Mouse (Mus musculus) limb, embryonic 12.5 days (tissue): ENCODE results near the gene Gm28230. TPM values are rescaled to one million over a fixed set of nuclear protein-coding genes. Genes with fewer than 3 reads are reported as not detected.

Experiments
- ATAC-seq: fragments of 200-750 bp; cut with Nextera tagmentation; 2 replicates; pipeline ENCODE4 v1.8.0; 2017; ENCODE audit warnings: low read depth, moderate TSS enrichment; ENCODE audit not compliant: insufficient number of reproducible peaks, insufficient read depth, low FRiP score, low TSS enrichment
- H3K27ac ChIP-seq: fragments of 300-500 bp; sonication (generic); 2 replicates; pipeline ENCODE4 v1.5.1; 2016; ENCODE audit warnings: mild to moderate bottlenecking, moderate library complexity
- H3K27me3 ChIP-seq: fragments of 300-500 bp; sonication (generic); 2 replicates; pipeline ENCODE4 v1.6.1; 2016; ENCODE audit warnings: mild to moderate bottlenecking, moderate library complexity
- H3K36me3 ChIP-seq: fragments of 300-500 bp; sonication (generic); 2 replicates; pipeline ENCODE4 v1.6.1; 2016; ENCODE audit warnings: mild to moderate bottlenecking, moderate library complexity
- H3K4me1 ChIP-seq: fragments of 300-500 bp; sonication (generic); replicated peaks from 2 replicates; pipeline ENCODE4 v1.6.1; 2016
- H3K4me2 ChIP-seq: fragments of 300-500 bp; sonication (generic); 2 replicates; pipeline ENCODE4 v1.6.1; 2016; ENCODE audit warnings: mild to moderate bottlenecking, moderate library complexity
- H3K4me3 ChIP-seq: fragments of 300-500 bp; sonication (generic); replicated peaks from 2 replicates; pipeline ENCODE4 v1.5.1; 2016; ENCODE audit warnings: mild to moderate bottlenecking
- H3K9ac ChIP-seq: fragments of 300-500 bp; sonication (generic); replicated peaks from 2 replicates; pipeline ENCODE4 v1.6.1; 2016; ENCODE audit warnings: mild to moderate bottlenecking, moderate library complexity
- H3K9me3 ChIP-seq: fragments of 300-500 bp; sonication (generic); 2 replicates; pipeline ENCODE4 v1.6.1; 2016; ENCODE audit warnings: mild to moderate bottlenecking, moderate library complexity
- WGBS: fragments of 180-500 bp; shearing (Covaris S2); methylation state at CpG from one replicate; pipeline ENCODE4 v1.1.7; 2016; 5-methylcytosine and 5-hydroxymethylcytosine counted together
- polyA plus RNA-seq: library from polyadenylated mRNA; unstranded; fragments of >200 nt; fragmentation: Nextera tagmentation; extraction: Ambion mirVana; gene quantifications from 2 replicates; pipeline ENCODE4 v1.2.1, GENCODE M21; 2016

Gm28230 gene
- polyA plus RNA-seq, 1 experiment from 2014 or later, result 0.51 TPM

- Histone ChIP-seq H3K36me3 (peaks cover 13% of the 10 kb centered on the region; the same call in 1 of the 2 replicates), H3K4me1 (peaks cover 35% of the 10 kb centered on the region; the same call in 1 of the 2 replicates), H3K27ac (peak overlapping the region; percentile 98; the same call in 1 of the 2 replicates), H3K9me3 (no peaks in the 10 kb centered on the region), H3K4me3 (peak overlapping the region; percentile 90), H3K4me2 (peak overlapping the region; percentile 74), H3K9ac (peak overlapping the region; percentile 99), H3K27me3 (peaks cover 55% of the 10 kb centered on the region)
- 7% methylated on average over 4 of the region's 4 CpGs for whole genome bisulfite sequencing
- no peak for ATAC-seq
These were observed 41.4 kb upstream of the Gm28230 start for GRCm38 (mm10) chr2:74685059-74685603.

GRCm38 (mm10) chr2:74686301-74686987 lies 40.1 kb upstream of the Gm28230 start:
- peak overlapping the region; percentile 96 for H3K9ac ChIP-seq
- WGBS, result 3% methylated on average over 17 of the region's 17 CpGs
- H3K36me3 ChIP-seq, result peaks cover 13% of the 10 kb centered on the region; the same call in 1 of the 2 replicates
- no peak for ATAC-seq
- H3K27me3 ChIP-seq, result peaks cover 48% of the 10 kb centered on the region
- no peaks in the 10 kb centered on the region for H3K9me3 ChIP-seq
- peak overlapping the region; percentile 58 for H3K4me3 ChIP-seq
- peak overlapping the region; percentile 92 for H3K27ac ChIP-seq
- H3K4me2 ChIP-seq, result peak overlapping the region; percentile 92
- H3K4me1 ChIP-seq, result peaks cover 41% of the 10 kb centered on the region

GRCm38 (mm10) chr2:74686988-74687697 lies 39.4 kb upstream of the Gm28230 start:
- Histone ChIP-seq H3K4me1 (peaks cover 39% of the 10 kb centered on the region), H3K9me3 (no peaks in the 10 kb centered on the region), H3K9ac (peak overlapping the region; percentile 96), H3K4me2 (peak overlapping the region; percentile 92), H3K4me3 (peak overlapping the region; percentile 58), H3K36me3 (peaks cover 14% of the 10 kb centered on the region; the same call in 1 of the 2 replicates), H3K27ac (peak overlapping the region; percentile 92), H3K27me3 (peaks cover 45% of the 10 kb centered on the region)
- ATAC-seq, result no peak
- WGBS, result under 1% methylated on average over 27 of the region's 27 CpGs

- Histone ChIP-seq H3K4me3 (peak overlapping the region; percentile 58), H3K9ac (peak overlapping the region; percentile 96), H3K4me1 (peaks cover 39% of the 10 kb centered on the region), H3K9me3 (no peaks in the 10 kb centered on the region), H3K27me3 (peaks cover 45% of the 10 kb centered on the region), H3K4me2 (peak overlapping the region; percentile 92), H3K27ac (peak overlapping the region; percentile 92), H3K36me3 (peaks cover 21% of the 10 kb centered on the region; the same call in 1 of the 2 replicates)
- WGBS, result 2% methylated on average over 31 of the region's 31 CpGs
- no peak for ATAC-seq
These were observed 38.6 kb upstream of the Gm28230 start for GRCm38 (mm10) chr2:74687698-74688555.

GRCm38 (mm10) chr2:74688795-74689573 lies 37.5 kb upstream of the Gm28230 start:
- 3% methylated on average over 12 of the region's 12 CpGs for WGBS
- Histone ChIP-seq H3K27ac (peak overlapping the region; percentile 92), H3K27me3 (peaks cover 40% of the 10 kb centered on the region; the same call in 1 of the 2 replicates), H3K4me3 (peak overlapping the region; percentile 58), H3K9me3 (no peaks in the 10 kb centered on the region), H3K9ac (peak overlapping the region; percentile 96), H3K4me1 (peaks cover 39% of the 10 kb centered on the region), H3K36me3 (peaks cover 23% of the 10 kb centered on the region; the same call in 1 of the 2 replicates), H3K4me2 (peak overlapping the region; percentile 92)
- no peak for ATAC-seq

GRCm38 (mm10) chr2:74689574-74690337 lies 36.8 kb upstream of the Gm28230 start:
- Histone ChIP-seq H3K9me3 (no peaks in the 10 kb centered on the region), H3K36me3 (peaks cover 21% of the 10 kb centered on the region; the same call in 1 of the 2 replicates), H3K4me3 (peak overlapping the region; percentile 58), H3K4me1 (peaks cover 39% of the 10 kb centered on the region), H3K9ac (peak overlapping the region; percentile 96), H3K27me3 (peaks cover 39% of the 10 kb centered on the region; the same call in 1 of the 2 replicates), H3K27ac (peak overlapping the region; percentile 92), H3K4me2 (peak overlapping the region; percentile 92)
- WGBS, result 1% methylated on average over 24 of the region's 24 CpGs
- ATAC-seq, result no peak

GRCm38 (mm10) chr2:74690338-74690716 lies 36.2 kb upstream of the Gm28230 start:
- peak overlapping the region; percentile 92 for H3K27ac ChIP-seq
- peaks cover 41% of the 10 kb centered on the region for H3K27me3 ChIP-seq
- H3K9ac ChIP-seq, result peak overlapping the region; percentile 96

GRCm38 (mm10) chr2:74691022-74691951 lies 35.2 kb upstream of the Gm28230 start, which contains the start of gene Hoxd10:
Gene Hoxd10 (plus strand): TSS chr2:74691924.
- peak within 1 kb of the TSS; percentile 93 for H3K9ac ChIP-seq
- H3K4me1 ChIP-seq, result peaks cover 54% of the 10 kb centered on the region
- peak within 1 kb of the TSS; percentile 92 for H3K4me2 ChIP-seq
- peak within 1 kb of the TSS; percentile 96 for H3K27ac ChIP-seq
- no peaks in the 10 kb centered on the region for H3K9me3 ChIP-seq
- H3K27me3 ChIP-seq, result peaks cover 50% of the 10 kb centered on the region
- H3K36me3 ChIP-seq, result peaks cover 32% of the 10 kb centered on the region
- WGBS, result under 1% methylated on average over 56 of the region's 56 CpGs
- H3K4me3 ChIP-seq, result peak within 1 kb of the TSS; percentile 66
- ATAC-seq, result peak; percentile 74

More at GRCm38 (mm10) chr2:74690338-74690716, 36.2 kb upstream of the Gm28230 start:
- Histone ChIP-seq H3K36me3 (peaks cover 26% of the 10 kb centered on the region), H3K4me3 (peak overlapping the region; percentile 66), H3K9me3 (no peaks in the 10 kb centered on the region), H3K4me2 (peak overlapping the region; percentile 92), H3K4me1 (peaks cover 45% of the 10 kb centered on the region)
- WGBS, result 5% methylated on average over 8 of the region's 8 CpGs
- no peak for ATAC-seq
